Mouse (Mus musculus): ENCODE results near the gene Cenpi. TPM values are rescaled to one million over a fixed set of nuclear protein-coding genes. Genes with fewer than 3 reads are reported as not detected.

The Cenpi gene
- total RNA-seq (2014; fragmentation: Nextera tagmentation) (37.9 and 45.8 TPM in 2 replicates), total RNA-seq (2017) (42.6 and 44.7 TPM in 2 replicates), polyA plus RNA-seq (2012) (0.47 and 0.86 TPM in 2 replicates)

- peak within 1 kb of the TSS; percentile 68 for H3K4me3 ChIP-seq (ENCODE audit: low read depth, low read length)
- no peaks in the 10 kb centered on the region for H3K27me3 ChIP-seq (ENCODE audit: insufficient read depth, low read length)
- DNase-seq (ENCODE audit: low spot score), result peak; percentile 70
- peak; percentile 88 for ATAC-seq (ENCODE audit: extremely low read depth, insufficient number of reproducible peaks, low FRiP score, poor library complexity, severe bottlenecking)
- H3K4me1 ChIP-seq (ENCODE audit: insufficient read depth, low read depth, low read length), result peaks cover 3% of the 10 kb centered on the region; the same call in 1 of the 2 replicates
- no peaks in the 10 kb centered on the region for H3K9me3 ChIP-seq (replicated peaks)
- H3K36me3 ChIP-seq (replicated peaks), result peaks cover 23% of the 10 kb centered on the region
- TF ChIP-seq GATA2 (IDR thresholded peaks at IDR 0.05; ENCODE audit: borderline replicate concordance, low read depth, low read length) (no peak), POLR2AphosphoS5 (IDR thresholded peaks at IDR 0.05; ENCODE audit: insufficient replicate concordance, low read depth, low read length) (no peak), CTCF (IDR thresholded peaks at IDR 0.05; ENCODE audit: low read depth, low read length) (no peak), GATA1 (IDR thresholded peaks at IDR 0.05; ENCODE audit: borderline replicate concordance, low read length) (no peak), TAL1 (conservative IDR thresholded peaks at IDR 0.05; ENCODE audit: low read depth, low read length) (no peak)
These were observed at the start of gene Cenpi for GRCm38 (mm10) chrX:134307534-134308274. Gene Cenpi, plus strand, starts transcription at chrX:134308084.

GRCm38 (mm10) chrX:134261191-134261590 lies 46.7 kb upstream of the Cenpi start:
- Histone ChIP-seq H3K9me3 (replicated peaks) (no peaks in the 10 kb centered on the region), H3K4me1 (ENCODE audit: insufficient read depth, low read depth, low read length) (no peaks in the 10 kb centered on the region), H3K4me3 (ENCODE audit: low read depth, low read length) (no peak overlapping the region), H3K27me3 (ENCODE audit: insufficient read depth, low read length) (no peaks in the 10 kb centered on the region), H3K36me3 (replicated peaks) (peaks cover 84% of the 10 kb centered on the region)
- DNase-seq (ENCODE audit: low spot score), result no peak
- no peak for ATAC-seq (ENCODE audit: extremely low read depth, insufficient number of reproducible peaks, low FRiP score, poor library complexity, severe bottlenecking)
- TF ChIP-seq GATA1 (IDR thresholded peaks at IDR 0.05; ENCODE audit: borderline replicate concordance, low read length) (no peak), TAL1 (conservative IDR thresholded peaks at IDR 0.05; ENCODE audit: low read depth, low read length) (no peak), POLR2AphosphoS5 (IDR thresholded peaks at IDR 0.05; ENCODE audit: insufficient replicate concordance, low read depth, low read length) (no peak), GATA2 (IDR thresholded peaks at IDR 0.05; ENCODE audit: borderline replicate concordance, low read depth, low read length) (no peak), CTCF (IDR thresholded peaks at IDR 0.05; ENCODE audit: low read depth, low read length) (no peak)

- TF ChIP-seq GATA1 (IDR thresholded peaks at IDR 0.05; ENCODE audit: borderline replicate concordance, low read length) (no peak), CTCF (IDR thresholded peaks at IDR 0.05; ENCODE audit: low read depth, low read length) (no peak), POLR2AphosphoS5 (IDR thresholded peaks at IDR 0.05; ENCODE audit: insufficient replicate concordance, low read depth, low read length) (no peak), TAL1 (conservative IDR thresholded peaks at IDR 0.05; ENCODE audit: low read depth, low read length) (no peak), GATA2 (IDR thresholded peaks at IDR 0.05; ENCODE audit: borderline replicate concordance, low read depth, low read length) (no peak)
- ATAC-seq (ENCODE audit: extremely low read depth, insufficient number of reproducible peaks, low FRiP score, poor library complexity, severe bottlenecking), result no peak
- Histone ChIP-seq H3K36me3 (replicated peaks) (peaks cover 87% of the 10 kb centered on the region), H3K4me3 (ENCODE audit: low read depth, low read length) (no peak overlapping the region), H3K9me3 (replicated peaks) (no peaks in the 10 kb centered on the region), H3K4me1 (ENCODE audit: insufficient read depth, low read depth, low read length) (no peaks in the 10 kb centered on the region), H3K27me3 (ENCODE audit: insufficient read depth, low read length) (no peaks in the 10 kb centered on the region)
- no peak for DNase-seq (ENCODE audit: low spot score)
These were observed 45.8 kb upstream of the Cenpi start for GRCm38 (mm10) chrX:134262129-134262528.

GRCm38 (mm10) chrX:134275715-134276114 lies 32.2 kb upstream of the Cenpi start:
- DNase-seq (ENCODE audit: low spot score), result no peak
- no peak for TF ChIP-seq CTCF (IDR thresholded peaks at IDR 0.05; ENCODE audit: low read depth, low read length)
- TF ChIP-seq TAL1 (conservative IDR thresholded peaks at IDR 0.05; ENCODE audit: low read depth, low read length), result no peak
- no peak for TF ChIP-seq GATA2 (IDR thresholded peaks at IDR 0.05; ENCODE audit: borderline replicate concordance, low read depth, low read length)
- no peak for TF ChIP-seq GATA1 (IDR thresholded peaks at IDR 0.05; ENCODE audit: borderline replicate concordance, low read length)
- no peak for TF ChIP-seq POLR2AphosphoS5 (IDR thresholded peaks at IDR 0.05; ENCODE audit: insufficient replicate concordance, low read depth, low read length)
- H3K4me1 ChIP-seq (ENCODE audit: insufficient read depth, low read depth, low read length), result peaks cover 23% of the 10 kb centered on the region
- H3K4me3 ChIP-seq (ENCODE audit: low read depth, low read length), result peak overlapping the region; percentile 70; the same call in 1 of the 2 replicates
- H3K27me3 ChIP-seq (ENCODE audit: insufficient read depth, low read length), result no peaks in the 10 kb centered on the region
- peaks cover 23% of the 10 kb centered on the region for H3K36me3 ChIP-seq (replicated peaks)
- no peaks in the 10 kb centered on the region for H3K9me3 ChIP-seq (replicated peaks)
- no peak for ATAC-seq (ENCODE audit: extremely low read depth, insufficient number of reproducible peaks, low FRiP score, poor library complexity, severe bottlenecking)

GRCm38 (mm10) chrX:134276275-134277160 lies 31.4 kb upstream of the Cenpi start, which contains the start of gene Trmt2b:
Gene Trmt2b, minus strand, starts transcription at chrX:134276984.
- Histone ChIP-seq H3K27me3 (ENCODE audit: insufficient read depth, low read length) (no peaks in the 10 kb centered on the region), H3K4me1 (ENCODE audit: insufficient read depth, low read depth, low read length) (peaks cover 28% of the 10 kb centered on the region), H3K36me3 (replicated peaks) (peaks cover 15% of the 10 kb centered on the region), H3K4me3 (ENCODE audit: low read depth, low read length) (peak within 1 kb of the TSS; percentile 70), H3K9me3 (replicated peaks) (no peaks in the 10 kb centered on the region)
- peak; percentile 83 for ATAC-seq (ENCODE audit: extremely low read depth, insufficient number of reproducible peaks, low FRiP score, poor library complexity, severe bottlenecking)
- no peak for TF ChIP-seq GATA2 (IDR thresholded peaks at IDR 0.05; ENCODE audit: borderline replicate concordance, low read depth, low read length)
- no peak for TF ChIP-seq TAL1 (conservative IDR thresholded peaks at IDR 0.05; ENCODE audit: low read depth, low read length)
- no peak for TF ChIP-seq GATA1 (IDR thresholded peaks at IDR 0.05; ENCODE audit: borderline replicate concordance, low read length)
- TF ChIP-seq CTCF (IDR thresholded peaks at IDR 0.05; ENCODE audit: low read depth, low read length), result no peak
- TF ChIP-seq POLR2AphosphoS5 (IDR thresholded peaks at IDR 0.05; ENCODE audit: insufficient replicate concordance, low read depth, low read length), result no peak
- DNase-seq (ENCODE audit: low spot score), result peak; percentile 46
